Mouse (Mus musculus) erythroblast, embryonic 14.5 days (primary cell): Measurements from ENCODE around the gene Olfr206.

Source experiments
- GATA1 ChIP-seq: IDR thresholded peaks from 2 replicates; pipeline ENCODE4 v1.6.1; 2012; ENCODE audit warnings: low read length, inconsistent platforms, mixed read lengths
- TAL1 ChIP-seq: IDR thresholded peaks from 3 replicates; pipeline ENCODE4 v1.6.1; 2012; ENCODE audit warnings: low read length, inconsistent platforms, mixed read lengths

- TF ChIP-seq TAL1 (no peak), GATA1 (no peak)
Observed at GRCm38 (mm10) chr16:59318148-59318547, 30.9 kb downstream of the Olfr206 start, which contains the start of gene Olfr204.
